23 mouse cellular contexts compared by ENCODE assay signal in the genomic region with DNA sequence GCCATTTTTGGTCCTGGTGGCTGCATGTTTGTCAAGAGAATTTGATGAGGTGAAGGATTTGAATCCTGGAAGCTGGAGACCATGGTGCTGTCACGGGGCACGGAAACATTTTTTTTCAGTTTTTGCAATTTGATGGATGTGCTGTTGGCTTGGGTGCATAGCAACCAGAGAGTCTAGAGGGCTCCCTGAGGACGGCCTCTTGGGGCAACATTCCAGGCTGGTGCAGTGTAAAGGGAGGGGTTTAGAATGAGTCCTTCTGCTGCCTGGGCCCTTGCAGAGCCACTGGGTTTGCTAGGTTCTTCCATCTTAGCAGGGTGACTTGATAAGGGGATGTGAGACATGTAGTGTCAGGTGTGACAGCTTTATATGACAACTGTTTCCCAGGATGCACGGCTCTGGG. TPM values are rescaled to one million over a fixed set of nuclear protein-coding genes. Genes with fewer than 3 reads are reported as not detected.
DNase-seq lines count a peak whose midpoint lies in the region; ATAC-seq and TF ChIP-seq lines count a peak whose summit lies in the region.
"Had no signal": no experiment of that assay in that cellular context is flagged by ENCODE, and none has a peak within 500 bp of the region (broad histone marks: within the 10 kb centered on the region; RNA-seq: fewer than 3 reads in every experiment).

No protein-coding gene starts in this region.

- ATAC-seq in lung, embryonic 16.5 days (ENCODE audit: low read depth) = peak; percentile 59
- no peak for ATAC-seq in intestine, embryonic 16.5 days
- ATAC-seq: CD4-positive, CD25-positive, alpha-beta regulatory T cell, adult 4 months; intestine, embryonic 15.5 days had no signal

- peaks cover 4% of the 10 kb centered on the region for H3K4me1 ChIP-seq in lung, embryonic 16.5 days (replicated peaks; ENCODE audit: control insufficient read depth, insufficient read depth, low read length)
- H3K4me1 ChIP-seq in intestine, embryonic 16.5 days (ENCODE audit: control insufficient read depth, insufficient read depth, low read length) = no peaks in the 10 kb centered on the region
- H3K4me1 ChIP-seq: forebrain, embryonic 10.5 days; intestine, embryonic 15.5 days; kidney, embryonic 15.5 days had no signal

- H3K9me3 ChIP-seq in lung, embryonic 16.5 days (ENCODE audit: control insufficient read depth, low read length) = no peaks in the 10 kb centered on the region
- H3K9me3 ChIP-seq in intestine, embryonic 16.5 days (ENCODE audit: control insufficient read depth, low read length) = no peaks in the 10 kb centered on the region
- H3K9me3 ChIP-seq: forebrain, embryonic 10.5 days; heart, embryonic 12.5 days; hindbrain, embryonic 15.5 days; intestine, embryonic 15.5 days; kidney, embryonic 15.5 days; neural tube, embryonic 13.5 days had no signal

- intact Hi-C loops in left cerebral cortex, postnatal 4 days (cut with DNase I) = no loop called here
- intact Hi-C loops in left cerebral cortex, postnatal 14 days (cut with DNase I) = no loop called here

- no peak overlapping the region for H3K4me3 ChIP-seq in lung, embryonic 16.5 days (ENCODE audit: low read length)
- H3K4me3 ChIP-seq in myocyte = no peak overlapping the region
- no peak overlapping the region for H3K4me3 ChIP-seq in intestine, embryonic 16.5 days (ENCODE audit: low read length)
- H3K4me3 ChIP-seq: forebrain, embryonic 10.5 days; gastrocnemius, adult 2 months; heart, embryonic 12.5 days; hindbrain, embryonic 15.5 days; intestine, embryonic 15.5 days; kidney, embryonic 15.5 days; neural tube, embryonic 13.5 days had no signal

- DNase-seq in left cerebral cortex, postnatal 4 days = peak; percentile 5
- DNase-seq in left cerebral cortex, postnatal 14 days (ENCODE audit: low spot score in 2 of 2) = no peak
- DNase-seq in adrenal gland, postnatal 14 days = peak; percentile 70
- no peak for DNase-seq in natural killer cell, adult 2 months (ENCODE audit: low spot score in 2 of 2)
- DNase-seq: cerebellum, adult 18-20 months; cerebellum, postnatal 36 days; gastrocnemius, adult 2 months; heart, postnatal 36 days; layer of hippocampus, postnatal 36 days; liver; thymus, postnatal 14 days had no signal

- 40% methylated on average over 4 of the region's 4 CpGs for WGBS in lung, embryonic 16.5 days
- 57% methylated on average over 4 of the region's 4 CpGs for WGBS in intestine, embryonic 16.5 days

- H3K4me2 ChIP-seq in lung, embryonic 16.5 days (ENCODE audit: low read depth, low read length) = no peak overlapping the region
- no peak overlapping the region for H3K4me2 ChIP-seq in myocyte (ENCODE audit: low read depth)
- no peak overlapping the region for H3K4me2 ChIP-seq in intestine, embryonic 16.5 days (ENCODE audit: low read depth, low read length)
- H3K4me2 ChIP-seq: heart, embryonic 12.5 days; hindbrain, embryonic 15.5 days; intestine, embryonic 15.5 days; kidney, embryonic 15.5 days; midbrain, embryonic 11.5 days; neural tube, embryonic 13.5 days had no signal

- H3K27me3 ChIP-seq in lung, embryonic 16.5 days (ENCODE audit: control insufficient read depth, insufficient read depth, low read depth, low read length) = no peaks in the 10 kb centered on the region
- no peaks in the 10 kb centered on the region for H3K27me3 ChIP-seq in myocyte (ENCODE audit: control insufficient read depth, insufficient read depth, insufficient read length)
- no peaks in the 10 kb centered on the region for H3K27me3 ChIP-seq in intestine, embryonic 16.5 days (replicated peaks; ENCODE audit: control insufficient read depth, insufficient read depth, low read length)
- H3K27me3 ChIP-seq: heart, embryonic 12.5 days; hindbrain, embryonic 15.5 days; intestine, embryonic 15.5 days; kidney, embryonic 15.5 days; neural tube, embryonic 13.5 days had no signal

- H3K9ac ChIP-seq in lung, embryonic 16.5 days (ENCODE audit: low read length) = no peak overlapping the region
- H3K9ac ChIP-seq in intestine, embryonic 16.5 days (ENCODE audit: low read depth, low read length) = no peak overlapping the region
- H3K9ac ChIP-seq: heart, embryonic 12.5 days; hindbrain, embryonic 15.5 days; intestine, embryonic 15.5 days; kidney, embryonic 15.5 days; neural tube, embryonic 13.5 days had no signal

- H3K27ac ChIP-seq in lung, embryonic 16.5 days (ENCODE audit: low read length) = no peak overlapping the region
- no peak overlapping the region for H3K27ac ChIP-seq in intestine, embryonic 16.5 days (ENCODE audit: low read length)
- H3K27ac ChIP-seq: forebrain, embryonic 10.5 days; gastrocnemius, adult 2 months; hindbrain, embryonic 15.5 days; intestine, embryonic 15.5 days; kidney, embryonic 15.5 days; macrophage; neural tube, embryonic 13.5 days had no signal

- no peak overlapping the region for H3ac ChIP-seq in myocyte (ENCODE audit: control insufficient read depth, insufficient read length)

- H3K36me3 ChIP-seq in lung, embryonic 16.5 days (ENCODE audit: control insufficient read depth, insufficient read depth, low read length) = no peaks in the 10 kb centered on the region
- H3K36me3 ChIP-seq in myocyte (ENCODE audit: control insufficient read depth, insufficient read depth) = no peaks in the 10 kb centered on the region
- H3K36me3 ChIP-seq in intestine, embryonic 16.5 days (ENCODE audit: control insufficient read depth, insufficient read depth, low read length) = no peaks in the 10 kb centered on the region
- H3K36me3 ChIP-seq: forebrain, embryonic 10.5 days; heart, embryonic 12.5 days; hindbrain, embryonic 15.5 days; intestine, embryonic 15.5 days; kidney, embryonic 15.5 days; neural tube, embryonic 13.5 days had no signal

- no peak for TF ChIP-seq POLR2A in myocyte (IDR thresholded peaks at IDR 0.05; ENCODE audit: insufficient read length, low read depth)

- H3K79me2 ChIP-seq in myocyte (ENCODE audit: control insufficient read depth, insufficient read depth) = no peaks in the 10 kb centered on the region

TF ChIP-seq in myocyte, 11 proteins besides CTCF, POLR2A, EP300 and RAD21:
- no peak for TF ChIP-seq MAX (IDR thresholded peaks at IDR 0.05; ENCODE audit: low read depth)
- no peak for TF ChIP-seq TCF12 (IDR thresholded peaks at IDR 0.05; ENCODE audit: insufficient read depth, poor library complexity, severe bottlenecking)
- no peak for TF ChIP-seq TCF3 (IDR thresholded peaks at IDR 0.05; ENCODE audit: insufficient read length, low read depth)
- TF ChIP-seq MYOD1 (IDR thresholded peaks at IDR 0.05; ENCODE audit: control insufficient read depth in 1 of 3, insufficient read length in 2 of 3, low read depth in 2 of 3) = peak in 2 of 3 experiments; percentile 26 to 40

RNA-seq across cellular contexts. Expression of a gene that starts 8.5 kb away (rescaled TPM):
- 10 to 100 TPM in 1 of 2 experiments, 1 to 10 TPM in 1; 8.8 to 10.4 TPM for total RNA-seq in left cerebral cortex, postnatal 4 days (2021)
- total RNA-seq in left cerebral cortex, postnatal 14 days (2021) = 10 to 100 TPM; 21.7 to 27.9 TPM
- 2.7 and 6.9 TPM in 2 replicates for total RNA-seq in adrenal gland, postnatal 14 days (2021)
- 3.6 and 3.7 TPM in 2 replicates for polyA plus RNA-seq in lung, embryonic 16.5 days (2015; fragmentation: Nextera tagmentation; extraction: Ambion mirVana)
- polyA plus RNA-seq in myocyte (2012; fragmentation: generic; extraction: Trizol) = 1.9 TPM
- polyA plus RNA-seq in intestine, embryonic 16.5 days (2015; fragmentation: Nextera tagmentation; extraction: Ambion mirVana) = 0.22 and 0.35 TPM in 2 replicates
- polyA plus RNA-seq: CD4-positive, CD25-positive, alpha-beta regulatory T cell, adult 4 months had no signal

Comparison
In these comparisons a context has a peak if more than half of its experiments do, and no peak if none do; other contexts are left out.
1. DNase-seq: peak in left cerebral cortex, postnatal 4 days (single experiment) and adrenal gland, postnatal 14 days (single experiment); none in left cerebral cortex, postnatal 14 days (0 of 2) and natural killer cell, adult 2 months (0 of 2).